Comparison of ENCODE assay signal across 8 mouse cellular contexts in the genomic region with DNA sequence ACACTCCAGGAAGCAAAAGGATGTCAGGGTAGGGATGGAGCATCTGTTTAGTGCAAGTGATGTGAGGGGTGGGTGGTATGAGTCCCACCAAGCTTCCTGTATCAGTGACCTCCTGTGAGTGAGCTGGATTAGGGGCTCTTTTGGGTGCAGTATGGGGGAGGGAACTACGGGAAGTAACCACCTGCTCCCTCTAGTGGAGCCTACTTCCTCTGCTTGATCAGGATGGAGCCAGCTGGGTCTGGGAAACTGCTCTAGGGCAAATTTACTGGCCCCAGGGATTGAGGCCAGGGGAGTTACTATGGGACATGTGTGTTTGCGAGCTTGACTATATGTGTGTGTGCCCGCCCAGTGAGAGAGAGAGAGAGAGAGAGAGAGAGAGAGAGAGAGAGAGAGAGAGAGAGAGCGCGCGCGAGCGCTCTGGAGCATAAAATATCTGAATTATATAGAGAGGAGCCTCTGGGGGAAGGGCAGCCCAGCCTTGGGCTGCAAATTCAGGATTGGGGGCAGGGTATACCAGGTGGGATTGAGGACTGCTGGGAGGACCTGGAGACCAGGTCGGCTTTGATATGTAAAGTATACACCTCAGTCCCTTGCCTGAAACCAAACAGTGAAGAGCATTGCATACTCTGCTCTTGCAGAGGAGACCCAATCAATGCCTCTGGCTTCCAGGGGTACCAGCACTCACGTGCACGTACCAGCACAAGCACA. TPM values are rescaled to one million over a fixed set of nuclear protein-coding genes. Genes with fewer than 3 reads are reported as not detected.
A peak's percentile ranks its signal among the peaks of the same experiment; 100 is the strongest.
DNase-seq lines count a peak whose midpoint lies in the region; ATAC-seq lines count a peak whose summit lies in the region.

No protein-coding gene starts in this region.

- ATAC-seq in frontal cortex, adult (ENCODE audit: low TSS enrichment), result peak; percentile 80
- ATAC-seq in heart, embryonic 14.5 days (ENCODE audit: insufficient number of reproducible peaks, insufficient read depth, low FRiP score, low read depth), result no peak
- 0 out of 2 replicates have a peak, but pooled peaks have one; percentile 19 for ATAC-seq in liver, embryonic 13.5 days (ENCODE audit: low read depth)

- H3K9me3 ChIP-seq in heart, embryonic 14.5 days (ENCODE audit: control insufficient read depth, low read length), result no peaks in the 10 kb centered on the region
- no peaks in the 10 kb centered on the region for H3K9me3 ChIP-seq in liver, embryonic 13.5 days (replicated peaks)

- H3K4me2 ChIP-seq in heart, embryonic 14.5 days (ENCODE audit: low read length), result peak overlapping the region; percentile 53
- peak overlapping the region; percentile 44; the same call in 1 of the 2 replicates for H3K4me2 ChIP-seq in liver, embryonic 13.5 days

- H3K4me3 ChIP-seq in heart, embryonic 14.5 days (ENCODE audit: control insufficient read depth in 1 of 2, insufficient read depth in 1 of 2, low read depth in 1 of 2, low read length in 2 of 2), result no peak overlapping the region
- no peak overlapping the region for H3K4me3 ChIP-seq in liver, embryonic 13.5 days (replicated peaks)

- no peaks in the 10 kb centered on the region for H3K27me3 ChIP-seq in heart, embryonic 14.5 days (ENCODE audit: control insufficient read depth, insufficient read depth, low read length)
- no peaks in the 10 kb centered on the region for H3K27me3 ChIP-seq in liver, embryonic 13.5 days

- H3K36me3 ChIP-seq in heart, embryonic 14.5 days (ENCODE audit: control insufficient read depth, insufficient read depth, low read length), result no peaks in the 10 kb centered on the region
- H3K36me3 ChIP-seq in liver, embryonic 13.5 days, result no peaks in the 10 kb centered on the region

- peaks cover 11 to 13% of the 10 kb centered on the region in 2 experiments; a peak in 3 of 4 replicates for H3K4me1 ChIP-seq in heart, embryonic 14.5 days (ENCODE audit: control insufficient read depth in 2 of 2, insufficient read depth in 2 of 2, low read length in 2 of 2)
- peaks cover 21% of the 10 kb centered on the region for H3K4me1 ChIP-seq in liver, embryonic 13.5 days (replicated peaks)

- no peak for DNase-seq in frontal cortex, postnatal 25 days (ENCODE audit: low spot score in 2 of 2)
- DNase-seq in NIH3T3 (ENCODE audit: low read depth), result peak; percentile 40
- no peak for DNase-seq in liver, embryonic 13.5 days
- DNase-seq in retina, postnatal 1 day, result peak; percentile 77
- no peak for DNase-seq in frontal cortex, postnatal 36 days (ENCODE audit: low spot score in 2 of 2)
- no peak for DNase-seq in right cerebral cortex, adult 18-20 months

- no peak overlapping the region for H3K27ac ChIP-seq in heart, embryonic 14.5 days (replicated peaks in 1 of 2; ENCODE audit: control insufficient read depth in 1 of 2, insufficient read depth in 1 of 2, low read depth in 2 of 2, low read length in 2 of 2)
- no peak overlapping the region for H3K27ac ChIP-seq in liver, embryonic 13.5 days

- no peak overlapping the region for H3K9ac ChIP-seq in heart, embryonic 14.5 days (ENCODE audit: low read length)
- H3K9ac ChIP-seq in liver, embryonic 13.5 days, result no peak overlapping the region

- WGBS in heart, embryonic 14.5 days, result 15% methylated on average over 11 of the region's 11 CpGs
- WGBS in liver, embryonic 13.5 days (ENCODE audit: insufficient replicate concordance), result 20% methylated on average over 11 of the region's 11 CpGs

RNA-seq across cellular contexts. Expression of gene Psmd12, which starts 30.5 kb away (rescaled TPM):
- 143 and 147 TPM in 2 replicates for polyA plus RNA-seq in heart, embryonic 14.5 days (2014; fragmentation: Nextera tagmentation; extraction: Ambion mirVana)
- 134 and 159 TPM in 2 replicates for polyA plus RNA-seq in liver, embryonic 13.5 days (2015; fragmentation: Nextera tagmentation; extraction: Ambion mirVana)

RNA-seq across cellular contexts. Expression of gene Helz, which starts 37.9 kb away (rescaled TPM):
- 17.5 and 18.7 TPM in 2 replicates for polyA plus RNA-seq in heart, embryonic 14.5 days (2014; fragmentation: Nextera tagmentation; extraction: Ambion mirVana)
- 5.4 and 7.1 TPM in 2 replicates for polyA plus RNA-seq in liver, embryonic 13.5 days (2015; fragmentation: Nextera tagmentation; extraction: Ambion mirVana)

RNA-seq across cellular contexts. Expression of gene Pitpnc1, which starts 39.3 kb away (rescaled TPM):
- polyA plus RNA-seq in heart, embryonic 14.5 days (2014; fragmentation: Nextera tagmentation; extraction: Ambion mirVana), result 16.0 and 16.8 TPM in 2 replicates
- polyA plus RNA-seq in liver, embryonic 13.5 days (2015; fragmentation: Nextera tagmentation; extraction: Ambion mirVana), result 7.4 and 8.3 TPM in 2 replicates

Comparison
In these comparisons a context has a peak if more than half of its experiments do, and no peak if none do; other contexts are left out.
1. DNase-seq: peak in NIH3T3 (single experiment) and retina, postnatal 1 day (single experiment); none in frontal cortex, postnatal 25 days (0 of 2), liver, embryonic 13.5 days (single experiment), frontal cortex, postnatal 36 days (0 of 2) and right cerebral cortex, adult 18-20 months (single experiment).